21 mouse cellular contexts compared by ENCODE assay signal in genomic region chr2:61436591-61436990, GRCm38 (mm10).
DNase-seq lines count a peak whose midpoint lies in the region; ATAC-seq and TF ChIP-seq lines count a peak whose summit lies in the region.
"Had no signal": no experiment of that assay in that cellular context is flagged by ENCODE, and none has a peak within 500 bp of the region (broad histone marks: within the 10 kb centered on the region; RNA-seq: fewer than 3 reads in every experiment).

No protein-coding gene starts in this region.

- DNase-seq in heart, adult 11 months, result peak; percentile 76
- DNase-seq in heart, postnatal 14 days, result no peak
- DNase-seq in midbrain, embryonic 11.5 days (ENCODE audit: low spot score, missing footprints), result peak; percentile 62
- no peak for DNase-seq in G1E (ENCODE audit: low spot score)
- no peak for DNase-seq in gastrocnemius, postnatal 4 days (ENCODE audit: low spot score in 2 of 2)
- DNase-seq: adrenal gland, adult 2 months; adrenal gland, adult 8-10 months; adrenal gland, postnatal 10 days; adrenal gland, postnatal 14 days; adrenal gland, postnatal 25 days; adrenal gland, postnatal 36 days; B cell, adult 2 months; cerebellum, adult 11 months; cerebellum, adult 11-12 months; cerebellum, adult 18-20 months; cerebellum, adult 2 months had no signal

- no peaks in the 10 kb centered on the region for H3K9me3 ChIP-seq in midbrain, embryonic 11.5 days (ENCODE audit: control insufficient read depth, low read length)
- H3K9me3 ChIP-seq in midbrain, embryonic 15.5 days, result no peaks in the 10 kb centered on the region
- H3K9me3 ChIP-seq in G1E (replicated peaks), result no peaks in the 10 kb centered on the region

- H3K27me3 ChIP-seq in midbrain, embryonic 11.5 days (ENCODE audit: control insufficient read depth, insufficient read depth, low read length), result no peaks in the 10 kb centered on the region
- H3K27me3 ChIP-seq in midbrain, embryonic 15.5 days (replicated peaks), result no peaks in the 10 kb centered on the region
- peaks cover 2% of the 10 kb centered on the region; the same call in 1 of the 2 replicates for H3K27me3 ChIP-seq in G1E (ENCODE audit: insufficient read depth, low read length)
- H3K27me3 ChIP-seq: CH12.LX, Patski had no signal

- H3K4me3 ChIP-seq in midbrain, embryonic 11.5 days (ENCODE audit: low read depth, low read length), result no peak overlapping the region
- no peak overlapping the region for H3K4me3 ChIP-seq in midbrain, embryonic 15.5 days
- H3K4me3 ChIP-seq in G1E (ENCODE audit: low read depth, low read length), result no peak overlapping the region

- ATAC-seq in midbrain, embryonic 11.5 days (ENCODE audit: low FRiP score), result no peak
- no peak for ATAC-seq in midbrain, embryonic 15.5 days (replicated peaks)
- ATAC-seq in G1E (ENCODE audit: extremely low read depth, insufficient number of reproducible peaks, low FRiP score, poor library complexity, severe bottlenecking), result peak; percentile 40; the same call in 1 of the 2 replicates
- ATAC-seq: activated CD4-positive, CD25-positive, alpha-beta regulatory T cell, adult 4 months; CD4-positive, CD25-positive, alpha-beta regulatory T cell, adult 4 months; Patski had no signal

- no peak overlapping the region for H3K4me2 ChIP-seq in midbrain, embryonic 11.5 days
- H3K4me2 ChIP-seq in midbrain, embryonic 15.5 days, result no peak overlapping the region

- WGBS in midbrain, embryonic 11.5 days, result 83% methylated on average over 3 of the region's 3 CpGs
- 94% methylated on average over 3 of the region's 3 CpGs for WGBS in midbrain, embryonic 15.5 days

- TF ChIP-seq CTCF in G1E (IDR thresholded peaks at IDR 0.05; ENCODE audit: low read depth, low read length), result no peak

- H3K4me1 ChIP-seq in midbrain, embryonic 11.5 days (ENCODE audit: control insufficient read depth, insufficient read depth, low read length), result no peaks in the 10 kb centered on the region
- H3K4me1 ChIP-seq in midbrain, embryonic 15.5 days, result no peaks in the 10 kb centered on the region
- peaks cover 3% of the 10 kb centered on the region for H3K4me1 ChIP-seq in G1E (ENCODE audit: insufficient read depth, low read depth, low read length)

- no peak overlapping the region for H3K9ac ChIP-seq in midbrain, embryonic 11.5 days (ENCODE audit: low read length)
- H3K9ac ChIP-seq in midbrain, embryonic 15.5 days, result no peak overlapping the region

- H3K36me3 ChIP-seq in midbrain, embryonic 11.5 days (ENCODE audit: control insufficient read depth, insufficient read depth, low read length), result no peaks in the 10 kb centered on the region
- H3K36me3 ChIP-seq in midbrain, embryonic 15.5 days (replicated peaks), result no peaks in the 10 kb centered on the region
- H3K36me3 ChIP-seq in G1E (replicated peaks), result no peaks in the 10 kb centered on the region

- no peak overlapping the region for H3K27ac ChIP-seq in midbrain, embryonic 11.5 days (ENCODE audit: low read depth, low read length)
- no peak overlapping the region for H3K27ac ChIP-seq in midbrain, embryonic 15.5 days

- intact Hi-C loops in heart, postnatal 14 days (cut with DNase I), result no loop called here

Comparison
In these comparisons a context has a peak if more than half of its experiments do, and no peak if none do; other contexts are left out.
1. DNase-seq: peak in heart, adult 11 months (single experiment) and midbrain, embryonic 11.5 days (single experiment); none in heart, postnatal 14 days (0 of 2), G1E (single experiment) and gastrocnemius, postnatal 4 days (0 of 2).